Mouse (Mus musculus): ENCODE measurements around the gene Krt32.

DNA sequence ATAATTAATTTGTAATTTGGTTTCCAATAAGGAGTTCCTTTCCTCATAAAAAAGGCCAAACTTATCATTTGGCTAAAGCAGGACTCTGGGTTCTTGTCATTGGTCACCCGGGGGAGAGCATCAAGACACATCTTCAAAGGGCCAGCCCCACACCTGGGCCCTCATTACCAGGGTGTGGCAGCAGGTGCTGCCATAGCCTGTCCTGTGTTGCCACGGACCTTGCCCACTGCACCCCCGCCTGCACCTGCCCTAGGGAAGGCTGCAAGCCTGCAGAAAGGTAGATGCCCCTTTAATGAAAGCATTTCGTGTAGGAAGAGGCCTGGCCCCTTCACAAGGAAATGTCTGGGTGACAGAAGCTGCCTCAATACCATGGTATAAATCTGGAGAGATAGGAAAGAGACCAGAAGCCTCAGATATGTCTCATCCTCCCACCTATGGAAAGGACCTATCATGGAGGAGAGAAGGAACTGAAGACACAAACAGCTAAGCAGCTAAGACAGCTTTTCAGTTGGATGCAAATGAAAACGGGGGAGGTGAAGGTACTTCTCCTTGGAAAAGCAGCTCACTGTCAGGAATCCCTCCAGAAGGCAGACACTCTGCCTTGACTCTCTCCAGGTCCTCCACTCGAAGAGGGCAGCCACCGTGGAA is 476 bp upstream of the Krt32 start:
- TF ChIP-seq CTCF (IDR thresholded peaks at IDR 0.05; ENCODE audit: low read depth) (no peak), EP300 (IDR thresholded peaks at IDR 0.05; ENCODE audit: low read depth) (no peak)
